Mouse (Mus musculus) right cerebral cortex, adult 18-20 months (tissue): ENCODE data around the gene Sbk2.

Experiments used
- DNase-seq: peaks from one replicate; pipeline ENCODE4 v3.0.0; 2022; ENCODE audit warnings: mixed read lengths

The Sbk2 gene

GRCm38 (mm10) chr7:4950561-4951342, 13.5 kb downstream of the Sbk2 start:
- no peak for DNase-seq

GRCm38 (mm10) chr7:4948386-4948785, 15.8 kb downstream of the Sbk2 start:
- no peak for DNase-seq

GRCm38 (mm10) chr7:4947855-4948254, 16.4 kb downstream of the Sbk2 start:
- DNase-seq, result no peak

GRCm38 (mm10) chr7:4943223-4943815, 20.9 kb downstream of the Sbk2 start:
- DNase-seq, result peak; percentile 92

- DNase-seq, result no peak
Measured at GRCm38 (mm10) chr7:4942673-4943072, 21.5 kb downstream of the Sbk2 start.

GRCm38 (mm10) chr7:4940068-4940479, 24.1 kb downstream of the Sbk2 start:
- peak; percentile 70 for DNase-seq

- DNase-seq, result no peak
Measured at GRCm38 (mm10) chr7:4938456-4938855, 25.8 kb downstream of the Sbk2 start.

- DNase-seq, result no peak
Measured at GRCm38 (mm10) chr7:4937392-4937791, 26.8 kb downstream of the Sbk2 start.

GRCm38 (mm10) chr7:4936832-4937231, 27.4 kb downstream of the Sbk2 start:
- DNase-seq, result no peak

GRCm38 (mm10) chr7:4934160-4934914, 29.9 kb downstream of the Sbk2 start:
- no peak for DNase-seq

- DNase-seq, result no peak
Measured at GRCm38 (mm10) chr7:4933103-4933502, 31.1 kb downstream of the Sbk2 start.

GRCm38 (mm10) chr7:4928323-4928722, 35.9 kb downstream of the Sbk2 start:
- DNase-seq, result no peak

GRCm38 (mm10) chr7:4927711-4928110, 36.5 kb downstream of the Sbk2 start:
- no peak for DNase-seq

- DNase-seq, result no peak
Measured at GRCm38 (mm10) chr7:4926849-4927248, 37.4 kb downstream of the Sbk2 start.

- DNase-seq, result no peak
Measured at GRCm38 (mm10) chr7:4925441-4926381, 38.5 kb downstream of the Sbk2 start, which contains the start of gene Ssc5d. Gene Ssc5d, plus strand, starts transcription at chr7:4925785.

- peak; percentile 55 for DNase-seq
Measured at GRCm38 (mm10) chr7:4924891-4925301, 39.3 kb downstream of the Sbk2 start.

GRCm38 (mm10) chr7:4924483-4924882, 39.7 kb downstream of the Sbk2 start:
- no peak for DNase-seq

GRCm38 (mm10) chr7:4923586-4924364, 40.4 kb downstream of the Sbk2 start:
- peak; percentile 67 for DNase-seq

- peak; percentile 75 for DNase-seq
Measured at GRCm38 (mm10) chr7:4922931-4923565, 41.2 kb downstream of the Sbk2 start.

- DNase-seq, result peak; percentile 92
Measured at GRCm38 (mm10) chr7:4922508-4922907, 41.7 kb downstream of the Sbk2 start.

- no peak for DNase-seq
Measured at GRCm38 (mm10) chr7:4921824-4922482, 42.3 kb downstream of the Sbk2 start, which contains the start of gene Nat14. Gene Nat14, plus strand, starts transcription at chr7:4922028.
